Mouse (Mus musculus): ENCODE results near the gene Ncam1.

GRCm38 (mm10) chr9:49797508-49797820 lies 1.3 kb downstream of the Ncam1 start:
- no peak for TF ChIP-seq IRF4 (IDR thresholded peaks at IDR 0.05; ENCODE audit: low read depth, low read length)
- TF ChIP-seq POLR2A (IDR thresholded peaks at IDR 0.05; ENCODE audit: low read depth, low read length), result no peak
- TF ChIP-seq GABPA (IDR thresholded peaks at IDR 0.05; ENCODE audit: insufficient replicate concordance, low read depth, low read length), result no peak
- TF ChIP-seq SMC3 (IDR thresholded peaks at IDR 0.05; ENCODE audit: low read depth, low read length), result no peak
- TF ChIP-seq SIN3A (IDR thresholded peaks at IDR 0.05; ENCODE audit: low read length), result no peak
- no peak for TF ChIP-seq TBP (conservative IDR thresholded peaks at IDR 0.05; ENCODE audit: low read depth, low read length)
- TF ChIP-seq EP300 (IDR thresholded peaks at IDR 0.05; ENCODE audit: low read length), result no peak
- no peak for TF ChIP-seq CTCF (conservative IDR thresholded peaks at IDR 0.05 in 1 of 2, IDR thresholded peaks at IDR 0.05 in 1 of 2; ENCODE audit: low read depth in 2 of 2, low read length in 2 of 2)
- TF ChIP-seq ZC3H11A (IDR thresholded peaks at IDR 0.05; ENCODE audit: low read depth, low read length), result no peak
- no peak for TF ChIP-seq CHD1 (IDR thresholded peaks at IDR 0.05; ENCODE audit: low read depth, low read length)
- no peak for TF ChIP-seq KAT2A (IDR thresholded peaks at IDR 0.05; ENCODE audit: insufficient replicate concordance, low read length)
- no peak for TF ChIP-seq NELFE (IDR thresholded peaks at IDR 0.05; ENCODE audit: low read depth, low read length)
